Mouse (Mus musculus) urinary bladder, postnatal 14 days (tissue): ENCODE results near the gene Tbl1x.
A peak's percentile ranks its signal among the peaks of the same experiment; 100 is the strongest.

Source experiments
- DNase-seq: peaks from one replicate; pipeline ENCODE4 v3.0.0; 2021; ENCODE audit warnings: low spot score

Tbl1x gene

DNA sequence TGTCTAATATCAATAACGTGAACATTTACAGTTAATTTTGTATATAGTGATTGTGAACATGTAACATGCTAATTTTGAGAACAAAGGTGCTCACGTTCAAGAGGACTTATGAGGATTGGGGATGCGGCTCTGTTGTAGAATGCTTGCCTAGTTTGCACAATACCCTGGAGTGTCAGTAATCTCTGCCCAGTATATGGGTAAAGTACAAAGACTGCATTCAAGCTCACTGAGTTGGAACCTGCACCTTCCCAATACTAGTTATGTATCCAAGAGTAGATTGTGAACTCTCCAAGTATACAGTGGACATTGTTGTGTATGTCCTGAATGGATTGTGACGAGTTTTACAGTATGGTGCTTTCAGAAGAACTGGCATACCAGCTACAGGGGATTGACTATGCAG lies 33.7 kb downstream of the Tbl1x start:
- DNase-seq: no peak

DNA sequence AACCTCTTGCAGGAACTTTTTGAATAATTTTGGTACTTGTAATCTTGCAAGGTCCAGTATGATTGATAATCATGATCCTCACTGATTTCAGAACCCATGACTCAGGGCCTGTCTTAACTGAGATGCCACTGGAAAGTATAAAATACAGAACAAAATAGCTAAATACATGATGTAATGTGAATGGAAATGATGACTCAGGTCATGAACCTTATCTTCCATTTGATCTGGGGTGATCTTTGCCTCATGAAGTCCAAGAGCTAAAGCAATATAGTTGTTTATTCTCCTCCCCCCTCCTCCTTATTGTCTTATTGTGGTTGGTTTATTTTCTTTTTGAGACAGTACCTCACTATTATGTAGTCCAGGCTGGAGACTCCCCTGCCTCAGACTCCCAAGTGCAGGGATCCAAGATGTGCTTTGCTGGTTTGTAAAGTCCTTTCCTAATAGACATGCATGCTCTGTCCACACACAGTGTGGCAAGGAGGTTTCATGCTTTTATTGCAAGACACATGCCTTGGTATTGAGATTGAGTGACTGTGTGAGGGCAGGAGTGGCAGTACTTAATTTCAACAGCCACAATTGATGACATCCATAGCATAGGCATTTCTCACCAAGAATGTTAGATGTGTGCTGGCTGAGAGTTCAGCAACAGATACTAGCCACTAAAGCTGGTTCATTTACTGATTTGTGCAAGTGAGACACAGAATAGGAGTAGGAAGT lies 34.7 kb downstream of the Tbl1x start:
- no peak for DNase-seq

DNA sequence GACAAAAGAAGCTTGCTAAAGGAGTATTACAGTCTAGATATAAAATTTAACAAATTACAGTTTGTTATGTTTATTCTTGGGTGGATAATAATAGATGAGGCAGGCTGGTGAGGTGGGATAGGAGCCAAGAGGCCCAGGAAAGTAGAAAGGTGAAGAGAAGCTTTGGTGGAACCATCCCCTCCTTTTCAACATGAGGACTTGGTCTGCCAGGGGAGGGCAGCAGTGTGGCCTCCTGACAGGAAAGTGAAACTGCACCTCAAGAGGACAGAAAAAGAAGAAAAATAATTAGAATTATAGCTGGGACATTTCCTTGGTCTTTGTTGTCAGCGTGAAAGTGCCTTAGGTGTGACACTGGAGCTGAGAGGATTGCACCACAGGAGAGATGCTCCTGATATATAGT lies 35.6 kb downstream of the Tbl1x start:
- no peak for DNase-seq

GRCm38 (mm10) chrX:77548951-77549350 lies 38.1 kb downstream of the Tbl1x start:
- DNase-seq: peak; percentile 30

- no peak for DNase-seq
Measured at GRCm38 (mm10) chrX:77550388-77550787, 39.6 kb downstream of the Tbl1x start.

DNA sequence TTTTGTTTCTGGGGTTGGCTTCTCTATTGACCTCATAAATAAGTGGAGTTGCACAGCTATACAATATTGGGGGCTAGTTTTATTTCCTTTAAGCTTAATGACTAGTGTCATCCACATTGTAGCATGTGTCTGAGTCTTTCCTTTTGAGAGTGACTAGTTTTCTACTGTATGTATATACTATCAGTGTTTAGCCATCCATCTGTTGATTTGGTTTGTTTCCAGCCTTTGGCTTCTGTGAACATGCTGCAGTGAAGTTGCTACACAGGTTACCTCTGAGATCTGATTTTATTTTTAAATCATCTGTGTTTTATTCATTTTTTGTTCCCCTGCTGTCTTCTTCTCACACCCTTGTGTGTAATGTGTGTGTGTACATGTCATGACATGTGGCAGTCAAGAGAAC lies 40.5 kb downstream of the Tbl1x start:
- DNase-seq: no peak

DNA sequence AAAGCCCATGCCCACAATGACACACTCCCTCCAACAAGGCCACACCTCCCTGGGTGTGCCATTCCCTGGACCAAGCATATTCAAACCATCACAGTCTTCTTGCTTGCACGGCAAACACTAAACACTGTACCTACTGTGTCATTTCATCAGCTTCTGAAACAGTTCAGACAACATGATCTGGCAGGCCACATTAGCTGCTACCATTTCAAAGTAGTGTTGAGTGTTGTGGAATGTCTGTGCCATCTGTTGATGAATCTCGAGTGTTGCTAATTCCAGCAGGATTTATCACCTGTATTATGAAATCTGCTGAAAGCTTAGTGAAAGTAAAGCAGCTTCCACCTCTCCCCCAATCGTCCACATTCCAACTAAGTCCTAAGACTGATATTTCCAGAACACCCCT lies 41.3 kb downstream of the Tbl1x start:
- no peak for DNase-seq

DNA sequence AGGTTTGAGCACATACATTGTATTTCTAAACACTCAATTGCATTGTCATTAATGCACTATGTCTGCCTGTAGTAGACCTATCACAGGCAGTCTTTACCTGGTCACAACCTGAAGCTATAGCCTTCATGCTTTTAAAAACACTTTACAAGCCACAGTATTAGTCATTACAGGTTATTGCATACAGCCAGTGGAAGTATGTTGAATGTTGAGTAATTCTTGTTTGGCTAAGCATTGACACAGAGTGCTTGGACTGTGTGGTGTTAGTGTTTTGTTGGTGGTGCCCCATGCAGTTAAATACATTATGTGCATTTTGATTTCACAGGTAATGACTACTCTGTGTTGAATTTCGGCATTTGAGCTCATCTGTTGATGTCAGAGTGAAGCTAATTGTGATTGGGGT lies 45.2 kb downstream of the Tbl1x start:
- DNase-seq: no peak

GRCm38 (mm10) chrX:77559199-77559881 lies 48.5 kb downstream of the Tbl1x start:
- DNase-seq: peak; percentile 31

GRCm38 (mm10) chrX:77563616-77564015 lies 52.8 kb downstream of the Tbl1x start:
- no peak for DNase-seq

DNA sequence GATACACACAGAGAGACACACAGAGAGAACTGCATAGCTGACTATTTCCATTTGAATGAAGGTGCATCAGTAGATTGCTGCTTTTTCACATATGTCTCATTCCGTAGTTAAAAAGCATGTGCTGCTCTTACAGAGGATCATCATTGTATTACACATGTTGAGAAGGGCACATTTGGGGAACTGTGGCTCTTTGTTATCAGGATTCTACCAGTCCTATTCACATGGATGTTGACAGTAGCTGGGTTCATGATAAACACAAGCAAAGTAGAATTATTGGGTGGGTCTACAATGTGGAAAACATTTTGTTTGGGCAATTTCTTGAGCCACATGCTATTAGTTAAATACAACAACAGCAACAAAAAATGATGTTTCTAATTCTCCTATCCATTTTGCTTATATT lies 55.9 kb downstream of the Tbl1x start:
- DNase-seq: no peak

- no peak for DNase-seq
Measured at GRCm38 (mm10) chrX:77568013-77568412, 57.2 kb downstream of the Tbl1x start.

GRCm38 (mm10) chrX:77573743-77574142 lies 62.9 kb downstream of the Tbl1x start:
- DNase-seq: no peak

- DNase-seq: no peak
Measured at GRCm38 (mm10) chrX:77577108-77577507, 66.3 kb downstream of the Tbl1x start.

GRCm38 (mm10) chrX:77578172-77578571 lies 67.4 kb downstream of the Tbl1x start:
- DNase-seq: no peak

- no peak for DNase-seq
Measured at GRCm38 (mm10) chrX:77579964-77580363, 69.2 kb downstream of the Tbl1x start.

DNA sequence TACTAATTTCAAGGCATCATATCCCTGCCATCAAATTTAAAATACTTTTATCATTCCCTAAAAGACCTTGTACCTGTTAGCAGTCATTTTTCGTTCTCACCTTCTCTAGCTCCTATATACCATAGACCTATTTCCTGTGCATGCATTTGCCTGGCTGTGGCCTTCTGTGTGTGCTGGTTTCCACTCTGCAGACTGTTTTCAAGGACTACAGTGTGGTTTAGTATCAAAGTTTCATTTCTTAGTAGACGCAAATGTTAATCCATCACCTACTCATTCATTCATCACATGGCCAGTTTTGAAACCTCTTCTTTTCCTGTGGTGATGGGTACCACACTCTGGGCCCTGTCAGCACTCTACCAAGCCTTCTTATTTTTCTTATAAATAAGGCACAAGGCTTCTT lies 75.2 kb downstream of the Tbl1x start:
- DNase-seq: no peak

DNA sequence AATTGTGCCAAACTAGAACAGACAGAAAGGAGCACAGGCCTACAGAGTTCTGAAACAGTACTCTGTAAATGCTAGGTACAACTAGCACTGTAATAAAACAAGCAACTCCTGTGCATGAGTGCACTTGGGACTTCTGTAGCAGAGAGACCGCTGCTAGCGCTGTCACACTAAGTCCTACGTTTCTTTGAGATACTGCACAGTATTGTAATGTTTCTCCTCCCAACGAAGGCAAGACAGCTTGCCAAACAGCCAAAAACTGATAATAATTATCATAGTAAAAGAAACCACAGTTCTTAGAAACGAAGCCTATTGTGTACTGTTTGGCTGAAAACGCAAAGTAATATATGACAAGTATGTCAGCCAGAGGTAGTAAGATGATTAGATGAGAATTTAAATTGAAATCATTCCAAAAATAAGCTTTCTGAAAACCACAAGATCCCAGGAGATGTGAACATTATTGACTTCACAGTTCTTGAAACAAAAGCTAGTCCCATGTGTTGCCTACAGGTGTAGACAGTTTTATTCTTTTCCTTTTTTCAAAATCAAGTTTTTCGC lies 83.9 kb downstream of the Tbl1x start:
- no peak for DNase-seq

- peak; percentile 14 for DNase-seq
Measured at GRCm38 (mm10) chrX:77597674-77598073, 86.9 kb downstream of the Tbl1x start.

GRCm38 (mm10) chrX:77598736-77599135 lies 87.9 kb downstream of the Tbl1x start:
- DNase-seq: no peak

- no peak for DNase-seq
Measured at GRCm38 (mm10) chrX:77603496-77604258, 92.9 kb downstream of the Tbl1x start.

DNA sequence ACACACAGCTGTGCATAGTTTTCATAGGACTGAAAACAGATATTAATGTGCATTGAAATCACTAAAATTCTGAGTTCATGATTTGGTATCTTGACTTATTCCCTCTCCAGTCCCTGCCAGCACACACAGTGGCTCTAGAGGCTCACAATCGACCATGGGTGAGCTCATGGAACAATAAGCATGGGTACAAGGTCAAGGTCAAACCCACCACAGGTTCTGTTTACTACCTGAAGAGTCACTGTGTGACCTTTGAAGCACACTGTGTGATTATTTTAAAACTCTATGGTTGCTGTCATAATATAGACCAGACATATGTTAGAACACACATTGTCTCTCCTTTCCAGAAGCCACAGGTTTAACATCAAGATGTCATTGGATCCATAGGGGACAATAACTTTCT lies 96.7 kb downstream of the Tbl1x start:
- no peak for DNase-seq
